Mouse (Mus musculus) right cerebral cortex, postnatal 14 days (tissue): ENCODE data around the gene Hus1.

Source experiments
- DNase-seq: peaks from one replicate; pipeline ENCODE4 v3.0.0; 2022

Gene Hus1

DNA sequence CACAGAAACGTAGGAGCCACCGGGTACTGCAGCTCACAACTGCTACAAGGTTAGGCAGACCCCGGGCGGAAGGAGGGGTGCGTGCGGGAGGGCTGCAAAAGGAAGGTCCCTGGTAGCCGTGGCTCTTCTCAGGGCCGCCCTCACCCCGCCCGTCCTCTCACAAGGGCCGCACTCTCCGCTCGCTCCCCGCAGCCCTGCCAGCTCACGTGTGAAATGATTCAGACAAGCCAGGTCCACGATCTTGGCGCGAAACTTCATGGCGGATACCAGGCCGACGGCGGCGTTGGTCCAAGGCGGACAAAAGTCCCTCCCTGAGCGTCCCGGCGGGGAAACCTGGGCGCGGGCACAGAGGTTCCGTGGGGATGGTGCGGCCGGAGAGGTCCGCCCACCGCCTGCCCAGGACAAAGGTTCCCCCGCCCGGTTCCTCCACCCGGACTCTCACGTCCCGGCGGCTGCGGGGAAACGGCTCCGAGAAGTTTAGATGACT, at the start of gene Hus1:
Gene Hus1, minus strand, starts transcription at position 339 of the 487 bp plus-strand sequence.
- DNase-seq = peak; percentile 77

DNA sequence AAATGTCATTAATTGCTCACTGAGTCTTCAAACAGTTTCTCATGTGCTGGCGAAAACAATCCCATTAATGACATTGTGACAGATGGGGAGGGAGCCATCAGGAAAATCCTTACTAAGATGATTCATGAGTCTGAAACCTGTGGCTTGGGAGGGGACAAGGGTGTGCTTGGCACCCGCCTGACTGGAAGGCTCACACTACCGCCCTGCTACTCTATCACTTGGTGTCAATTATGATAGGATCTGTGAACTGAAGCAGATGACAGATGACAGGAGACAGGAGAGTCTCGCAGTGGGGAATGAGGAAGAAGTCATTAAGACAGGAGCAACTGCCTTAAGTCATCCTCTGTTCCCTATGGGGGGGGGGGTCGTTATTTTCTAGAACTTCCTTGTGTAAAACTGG, 49.5 kb upstream of the Hus1 start:
- no peak for DNase-seq

DNA sequence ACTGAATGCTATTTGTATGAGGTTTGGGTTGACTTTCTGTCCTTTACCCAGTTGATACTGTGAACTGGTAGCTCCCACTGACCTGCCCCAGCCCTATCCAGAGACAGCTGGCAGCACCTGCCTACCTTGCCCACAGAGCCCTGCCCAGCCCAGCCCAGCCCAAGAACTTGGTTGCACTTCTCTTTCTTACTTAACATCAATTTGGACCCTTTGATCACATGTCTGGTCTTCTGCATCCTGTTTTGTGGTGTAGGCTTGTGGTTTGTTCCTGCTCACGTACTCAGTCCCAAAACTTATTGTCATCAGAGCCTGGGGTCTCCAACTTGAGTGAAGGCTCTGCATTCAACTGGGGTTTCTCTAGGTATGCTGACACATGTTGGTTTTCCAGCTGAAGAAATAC, 49.0 kb upstream of the Hus1 start:
- no peak for DNase-seq

DNA sequence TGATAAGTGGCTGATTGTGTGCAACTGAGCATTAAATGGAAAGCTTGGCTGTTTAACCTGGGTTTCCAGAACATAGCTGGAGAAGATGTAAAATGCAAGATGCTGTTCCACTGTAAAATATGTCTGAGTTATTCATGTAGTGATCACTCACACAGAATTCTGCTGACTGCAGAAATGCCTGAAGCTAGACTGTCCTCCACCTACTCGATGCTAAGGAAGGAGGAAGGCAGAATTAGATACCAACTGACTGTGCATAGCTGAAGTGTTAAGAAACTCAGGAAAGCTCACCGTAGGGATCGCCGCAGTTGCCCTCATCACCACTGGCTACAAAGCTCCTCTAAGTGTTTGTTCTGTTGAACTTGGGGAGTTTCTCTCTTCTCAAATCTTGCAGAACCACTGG, 46.7 kb upstream of the Hus1 start:
- DNase-seq = no peak

DNA sequence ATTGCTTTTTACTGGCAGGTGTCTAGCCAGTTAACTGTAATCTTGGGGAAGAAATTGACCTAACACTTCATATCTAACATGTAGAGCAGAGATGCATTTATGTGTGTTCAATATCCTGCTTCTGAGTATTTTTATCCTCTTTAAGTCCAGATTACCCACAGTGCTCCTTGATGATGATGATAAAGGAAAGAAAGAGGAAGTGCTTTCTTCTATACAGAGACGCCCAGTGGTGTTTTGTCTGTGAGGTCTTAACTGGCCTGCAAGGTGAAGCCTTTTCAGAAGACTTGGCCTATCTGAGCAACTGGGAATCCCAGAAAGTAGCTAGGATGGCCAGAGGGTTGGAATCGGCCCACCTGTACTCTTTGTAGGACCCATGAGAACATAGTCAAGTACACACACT, 45.9 kb upstream of the Hus1 start:
- no peak for DNase-seq

DNA sequence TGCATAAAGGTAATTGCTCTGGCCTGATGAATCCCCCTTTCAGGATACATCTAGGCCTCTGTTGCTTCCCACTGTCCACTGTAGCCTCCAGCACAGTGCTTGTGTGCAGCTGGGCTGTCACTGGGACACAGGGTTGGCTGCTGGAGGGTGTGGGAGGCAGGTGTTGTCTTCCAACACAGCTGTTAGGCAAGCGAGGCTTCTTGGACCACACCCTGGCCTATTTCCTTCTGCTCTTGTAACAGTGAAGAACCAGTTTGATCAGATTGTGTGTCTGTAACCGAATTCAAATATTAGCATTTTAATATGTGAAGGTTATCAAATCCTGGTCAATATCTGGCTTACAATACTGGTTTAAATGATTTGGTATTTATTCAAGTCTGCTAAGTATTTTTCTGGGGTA, 40.9 kb upstream of the Hus1 start:
- no peak for DNase-seq

DNA sequence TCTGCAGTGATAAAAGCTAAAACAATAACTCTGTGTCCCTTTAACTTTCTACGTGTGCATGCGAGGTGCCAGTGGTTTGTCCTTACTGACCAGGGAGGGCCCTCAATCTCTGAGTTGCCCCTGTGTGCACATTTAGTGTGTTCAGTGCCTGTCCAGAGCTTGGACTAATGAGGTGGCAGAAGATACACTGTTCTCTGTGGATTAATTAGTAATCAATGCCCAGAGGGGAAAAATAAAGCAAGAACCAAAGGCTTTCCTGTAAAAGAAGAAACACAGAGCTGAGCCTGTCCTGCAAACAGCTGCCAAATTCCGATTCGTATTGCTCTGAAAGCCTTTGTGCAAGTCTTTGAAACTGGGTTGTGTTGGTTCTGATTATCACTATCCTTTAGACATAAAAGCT, 39.2 kb upstream of the Hus1 start:
- DNase-seq = no peak

DNA sequence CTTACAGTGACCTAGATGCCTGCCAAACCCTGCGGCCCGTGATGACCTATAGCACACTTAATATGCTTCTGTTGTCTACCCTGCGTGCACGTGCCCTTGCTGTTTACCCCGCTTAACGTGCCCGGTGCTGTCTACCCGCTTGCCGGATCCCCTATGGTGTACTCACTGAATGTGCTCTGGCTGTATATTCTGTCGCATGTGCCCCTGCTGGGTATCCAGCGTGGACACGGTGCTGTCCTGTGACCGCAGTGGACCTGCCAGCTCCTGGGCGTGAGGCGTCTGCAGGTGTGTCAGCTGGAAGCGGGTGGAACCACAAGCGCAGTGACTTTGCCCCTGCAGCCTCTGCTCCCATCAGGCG, 37.7 kb upstream of the Hus1 start, which contains the start of gene Sun3:
Gene Sun3, minus strand, starts transcription at position 289 of the 358 bp plus-strand sequence.
- peak; percentile 8 for DNase-seq

DNA sequence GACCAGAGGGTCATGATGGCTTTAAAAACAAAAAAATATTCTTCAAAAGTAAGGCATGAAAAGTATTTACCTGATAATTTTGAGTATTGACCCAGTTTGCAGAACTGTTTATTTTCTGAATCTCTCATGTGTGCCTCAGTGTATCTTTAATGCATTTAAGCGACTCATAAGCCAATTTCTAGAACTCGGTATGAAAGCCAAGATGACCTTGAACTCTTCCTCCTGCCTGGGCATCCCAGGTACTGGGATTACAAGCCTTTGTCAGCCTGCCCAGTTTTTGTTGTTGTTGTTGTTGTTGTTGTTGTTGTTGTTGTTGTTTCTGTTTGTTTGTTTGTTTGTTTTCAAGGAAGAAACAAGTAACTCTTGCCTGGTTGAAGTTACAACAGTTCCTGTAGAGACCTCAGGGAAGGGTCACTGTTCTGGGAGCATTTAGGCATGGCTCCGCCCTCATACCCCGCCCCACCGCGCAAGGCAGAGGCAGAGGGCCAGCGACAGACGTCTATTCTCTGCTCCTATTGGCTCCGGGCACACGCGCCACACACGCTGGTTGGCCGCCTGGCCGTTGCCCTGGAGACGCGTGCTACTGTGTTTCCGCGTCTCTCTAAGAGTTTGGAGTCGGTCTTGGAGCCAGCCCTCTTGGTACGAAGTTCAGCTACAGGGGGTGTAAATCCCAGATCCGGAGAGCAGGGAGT, 37.2 kb upstream of the Hus1 start, which contains the start of gene Gm11992:
Gene Gm11992, plus strand, starts transcription at position 584 of the 692 bp plus-strand sequence.
- peak; percentile 82 for DNase-seq

DNA sequence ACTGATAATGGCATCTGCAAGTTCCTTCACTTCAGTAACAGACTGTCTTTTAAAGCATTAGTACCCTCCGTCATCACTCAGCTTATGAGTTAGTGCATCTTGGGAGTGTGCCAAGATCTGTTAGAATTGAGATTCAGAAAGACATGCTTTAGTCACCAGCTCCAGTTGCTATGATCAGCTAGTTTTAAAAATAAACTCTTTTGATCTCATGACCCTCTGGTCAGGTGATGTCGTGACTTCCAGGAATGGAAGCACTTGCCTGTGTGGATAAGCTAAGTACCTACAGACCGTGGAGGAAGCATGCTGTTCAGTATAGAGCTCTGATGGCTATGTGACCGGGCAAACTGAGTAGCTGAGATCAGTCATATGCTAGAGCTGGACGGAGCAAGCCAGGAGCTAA, 36.1 kb upstream of the Hus1 start:
- no peak for DNase-seq

DNA sequence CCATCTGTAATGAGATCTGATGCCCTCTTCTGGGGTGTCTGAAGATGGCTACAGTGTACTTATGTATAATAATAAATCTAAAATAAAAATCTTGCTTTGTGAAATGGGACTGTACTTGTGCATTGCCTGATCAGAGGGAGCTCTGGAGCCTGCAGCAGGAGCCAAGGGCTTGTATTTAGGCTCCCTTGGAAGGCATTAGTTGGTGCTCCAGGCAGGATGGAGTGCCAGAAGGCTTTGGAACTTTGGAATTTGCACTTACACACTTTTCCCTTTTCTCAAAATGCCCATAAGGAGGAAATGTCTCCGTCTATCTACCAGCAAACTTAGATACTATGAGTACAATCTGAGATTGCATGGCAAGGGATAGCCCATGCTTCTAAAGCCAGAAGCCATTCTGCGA, 35.6 kb upstream of the Hus1 start:
- DNase-seq = no peak

DNA sequence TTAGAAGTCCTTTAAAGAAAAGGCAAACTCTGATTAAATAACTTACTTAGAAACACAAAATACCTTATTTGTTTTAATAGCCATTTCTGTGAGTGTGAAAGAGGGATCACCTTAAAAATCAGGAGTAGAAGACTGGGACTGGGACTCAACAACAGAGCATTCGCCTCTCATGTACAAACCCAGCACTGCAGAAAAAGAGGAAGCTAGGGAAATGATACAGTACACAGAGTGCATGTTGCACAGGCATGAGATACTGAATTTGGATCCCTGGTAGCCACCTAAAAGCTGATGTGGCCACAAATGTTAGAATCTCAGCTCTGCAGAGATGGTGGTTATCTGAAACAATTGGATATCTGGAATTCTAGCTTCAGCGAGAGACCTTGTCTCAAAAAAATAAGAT, 20.5 kb upstream of the Hus1 start:
- DNase-seq = no peak

DNA sequence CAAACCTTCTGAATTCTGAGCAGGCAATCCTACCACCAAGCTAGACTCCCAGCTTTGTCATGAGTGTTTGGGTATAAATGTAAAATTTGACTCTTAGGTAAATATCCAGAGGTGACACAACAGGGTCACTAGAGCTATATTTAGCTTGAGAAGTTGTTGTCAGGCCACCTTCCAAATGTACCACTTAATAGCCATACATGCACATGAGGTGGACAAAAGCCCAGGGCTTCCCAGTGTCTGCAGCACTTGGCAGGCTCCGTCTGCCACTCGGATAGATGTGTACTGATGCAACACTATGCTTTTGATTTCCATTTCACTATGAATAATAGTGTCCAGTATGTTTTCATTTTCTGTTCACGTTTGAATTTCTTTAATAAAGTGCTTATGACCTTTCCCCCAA, 14.2 kb upstream of the Hus1 start:
- DNase-seq = no peak

DNA sequence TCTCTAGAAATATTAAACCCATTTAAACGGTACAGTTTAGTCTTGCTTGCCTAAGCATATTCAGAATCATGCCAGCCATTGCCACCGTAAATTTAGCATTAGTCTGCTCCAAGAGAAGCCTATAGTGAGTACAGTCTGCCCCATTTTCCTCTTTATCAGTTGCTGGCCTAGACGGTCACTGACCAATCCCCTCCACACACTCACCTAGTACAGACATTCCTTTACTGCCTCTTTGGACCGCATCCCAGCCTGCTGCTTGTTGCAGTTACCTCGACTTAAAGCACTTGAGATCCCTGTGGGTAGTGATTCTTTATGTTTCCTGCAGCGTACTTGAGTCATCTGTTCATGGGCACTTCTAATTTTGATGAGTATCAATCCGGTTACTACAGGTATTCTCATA, 13.8 kb upstream of the Hus1 start:
- DNase-seq = no peak

DNA sequence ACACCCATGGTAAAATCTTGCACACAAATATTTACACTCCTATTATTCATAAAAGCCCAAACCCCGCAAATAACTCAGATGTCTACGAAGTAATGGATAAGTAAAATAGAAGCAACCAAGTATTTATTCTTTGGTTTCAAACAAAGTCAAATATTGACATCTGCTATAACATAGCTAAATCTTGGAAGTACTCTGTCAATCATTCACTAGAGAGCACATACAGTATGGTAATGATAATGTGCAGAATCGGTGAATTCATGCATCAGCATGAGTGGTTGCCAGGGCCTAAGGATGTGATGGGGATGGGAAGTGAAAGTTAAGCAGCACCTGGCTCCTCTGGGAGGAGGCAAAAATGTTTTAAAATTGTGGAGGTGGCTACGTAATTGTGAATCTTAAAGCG, 9.2 kb upstream of the Hus1 start:
- no peak for DNase-seq

DNA sequence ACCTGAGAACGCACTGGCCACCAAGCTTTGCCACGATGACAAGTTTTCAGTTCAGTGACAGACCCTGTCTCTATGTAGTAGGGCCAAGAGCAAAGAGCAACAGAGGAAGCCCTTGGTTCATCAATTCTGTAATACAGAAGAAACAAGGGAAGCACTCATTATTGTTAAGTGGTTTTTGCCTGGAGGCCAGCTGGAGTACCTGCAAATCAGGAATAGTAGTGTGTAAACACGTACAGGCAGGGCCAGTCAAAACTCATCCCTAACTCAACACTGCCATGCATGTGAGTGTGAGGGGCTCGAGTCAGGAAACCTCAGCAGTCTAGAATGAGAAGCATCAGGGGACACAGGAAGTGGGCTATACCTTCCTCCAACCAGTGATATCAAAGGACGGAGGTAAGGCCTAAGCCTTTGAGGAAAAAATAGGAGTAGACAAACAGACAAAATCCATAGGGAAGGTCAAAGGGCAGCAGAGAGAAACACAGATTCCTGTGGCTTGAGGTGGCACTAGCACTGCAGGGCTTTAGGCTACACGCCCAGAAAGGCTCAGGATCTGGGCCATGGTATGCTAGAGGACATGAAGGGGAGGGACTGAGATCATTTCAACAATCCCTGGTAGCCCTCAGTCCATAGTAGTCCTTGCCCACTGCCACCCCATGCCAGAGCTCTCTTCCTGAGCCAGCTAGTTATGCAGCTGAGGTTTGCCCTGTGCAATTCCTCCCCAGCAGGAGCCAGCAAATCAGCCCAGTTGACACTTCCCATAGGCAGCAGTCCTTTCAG, 7.7 kb upstream of the Hus1 start:
- DNase-seq = no peak

DNA sequence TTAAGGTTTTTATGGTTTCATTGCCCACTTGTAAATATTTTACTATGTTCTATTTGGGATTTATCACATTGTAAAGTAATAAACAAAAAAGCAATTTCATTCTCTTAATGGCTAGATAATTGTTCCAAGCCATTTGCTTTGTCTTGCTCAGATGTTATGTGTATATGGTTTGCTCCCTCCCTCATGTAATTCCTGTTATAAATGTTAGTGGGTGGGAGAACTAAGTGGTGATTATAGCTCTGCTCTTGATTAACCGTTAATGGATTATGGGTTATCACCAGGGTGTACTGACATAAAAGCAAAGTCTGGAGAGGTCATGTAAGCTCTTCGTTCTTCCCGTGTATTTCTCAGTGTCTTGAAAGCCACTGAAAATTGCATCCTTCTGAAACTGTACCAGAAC, 3.7 kb upstream of the Hus1 start:
- DNase-seq = no peak

DNA sequence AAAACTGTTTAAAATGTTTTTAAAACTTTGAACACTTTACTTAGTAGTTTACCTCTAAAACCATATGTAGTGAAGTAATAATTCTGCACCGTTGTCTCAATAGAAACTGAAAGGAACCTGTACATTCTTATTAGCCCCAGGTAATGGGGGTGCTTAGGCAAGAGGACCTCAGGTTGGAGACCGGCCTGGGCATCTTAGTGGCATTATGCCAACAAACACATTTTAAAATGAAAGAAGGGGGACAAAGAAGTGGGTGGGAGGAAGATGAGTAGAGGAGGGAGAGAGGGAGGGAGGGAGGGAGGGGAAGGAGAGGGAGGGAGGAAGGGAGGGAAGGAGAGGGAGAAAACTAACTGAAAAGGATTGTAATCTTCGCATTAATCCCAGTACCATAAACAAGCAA, 357 bp upstream of the Hus1 start:
- no peak for DNase-seq

DNA sequence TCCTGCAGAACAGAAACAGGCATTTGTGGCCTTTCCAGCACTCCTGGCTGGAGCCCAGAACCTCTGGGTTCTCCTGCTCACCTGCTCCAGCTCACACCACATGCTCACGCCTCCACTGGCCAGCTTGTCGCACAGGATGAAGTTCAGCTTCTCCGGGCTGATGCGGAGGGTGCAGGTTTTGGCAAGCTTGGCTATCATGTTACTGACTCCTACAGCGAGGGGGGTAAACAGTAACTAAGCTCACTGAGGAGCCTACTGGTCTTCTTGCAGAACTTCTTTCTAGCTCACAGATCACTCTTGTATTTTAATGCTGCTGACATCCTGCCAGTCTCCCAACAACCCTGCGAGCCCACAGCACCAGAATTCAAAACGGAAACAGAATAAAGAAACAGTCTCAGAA, 575 bp downstream of the Hus1 start:
- no peak for DNase-seq

DNA sequence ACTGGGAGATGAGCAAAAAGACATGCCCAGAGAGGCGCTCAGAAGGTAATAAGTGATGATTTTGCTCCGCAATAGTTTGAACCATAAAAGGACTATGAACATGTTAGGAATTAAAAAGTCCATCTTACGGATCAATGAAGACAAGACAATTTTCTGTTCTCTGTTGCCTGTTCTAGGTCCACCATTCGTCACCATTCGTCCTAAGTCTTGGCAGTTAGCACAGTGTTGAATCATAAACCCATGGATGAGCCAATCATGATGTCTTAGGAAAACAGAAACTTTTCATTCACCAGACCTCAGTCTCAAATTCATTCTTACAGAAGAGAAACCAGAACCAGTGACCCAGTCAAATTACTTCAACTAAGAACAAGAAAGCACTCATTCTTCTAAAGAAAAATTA, 2.2 kb downstream of the Hus1 start:
- no peak for DNase-seq

DNA sequence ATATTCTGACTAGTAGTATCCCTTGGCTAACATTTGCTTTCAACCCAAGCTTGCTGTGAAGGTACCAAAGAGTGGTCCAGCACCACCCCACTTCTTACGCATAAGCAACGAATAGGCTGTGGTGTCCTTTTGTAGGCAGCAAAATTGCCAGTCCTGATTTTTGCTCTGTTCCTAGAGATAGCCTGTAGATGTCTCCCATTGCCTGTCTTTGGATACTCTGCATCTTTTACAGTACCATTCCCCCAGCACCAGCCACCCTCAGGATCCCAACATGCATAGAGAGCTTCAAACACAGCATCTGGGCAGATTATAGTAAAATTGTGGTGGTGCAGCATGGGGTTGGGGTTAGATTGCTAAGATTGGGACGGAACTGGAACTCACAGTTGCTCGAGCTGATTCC, 22.9 kb downstream of the Hus1 start:
- no peak for DNase-seq

DNA sequence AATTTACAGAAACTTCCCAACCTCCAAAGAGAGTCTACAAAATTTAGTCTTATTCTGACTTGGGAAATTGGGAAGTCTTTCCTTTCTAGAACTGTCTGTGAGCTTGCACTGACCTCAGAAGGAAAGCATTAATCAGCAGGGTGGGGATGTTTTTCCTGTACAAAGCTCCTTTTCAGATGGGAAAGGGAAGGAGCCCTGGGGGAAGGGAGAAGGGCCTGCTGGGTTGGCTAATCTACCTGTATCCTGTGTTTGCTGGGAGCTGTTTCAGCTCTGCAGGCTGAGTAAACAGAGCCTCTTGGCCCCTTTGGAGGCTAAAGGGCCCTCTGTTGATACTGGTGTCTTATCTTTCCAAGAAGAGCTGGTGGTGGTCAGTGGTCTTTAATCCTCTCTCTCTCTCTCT, 24.9 kb downstream of the Hus1 start:
- no peak for DNase-seq

DNA sequence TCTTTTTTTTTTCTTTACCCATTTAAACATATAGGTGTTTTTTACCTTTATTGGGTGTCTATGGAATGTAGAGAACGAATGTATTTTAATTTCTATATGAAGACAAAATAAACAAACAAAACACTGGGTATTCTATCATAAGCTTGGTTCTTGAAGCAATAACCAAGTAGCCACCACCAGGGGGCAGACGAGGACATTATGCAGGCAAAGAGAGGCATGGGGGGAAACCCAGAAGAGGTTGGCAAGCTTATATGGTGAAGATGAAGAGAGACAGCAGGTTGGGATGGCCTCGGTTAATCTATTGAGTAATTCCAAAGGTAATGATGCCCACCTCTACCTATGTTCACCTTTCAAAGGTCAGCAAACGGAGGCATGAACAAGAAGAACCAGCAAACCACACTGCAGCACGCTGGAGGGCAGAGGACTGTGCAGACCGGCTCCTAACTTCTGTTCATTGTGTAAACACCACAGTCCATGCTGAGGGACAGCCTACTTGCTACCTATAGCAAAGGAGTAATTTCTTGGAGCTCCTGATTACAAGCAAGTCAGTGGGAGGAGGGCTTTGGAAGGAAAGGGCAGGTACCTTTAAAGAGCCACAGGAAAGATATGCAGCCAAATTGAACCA, 27.6 kb downstream of the Hus1 start:
- peak; percentile 85 for DNase-seq

DNA sequence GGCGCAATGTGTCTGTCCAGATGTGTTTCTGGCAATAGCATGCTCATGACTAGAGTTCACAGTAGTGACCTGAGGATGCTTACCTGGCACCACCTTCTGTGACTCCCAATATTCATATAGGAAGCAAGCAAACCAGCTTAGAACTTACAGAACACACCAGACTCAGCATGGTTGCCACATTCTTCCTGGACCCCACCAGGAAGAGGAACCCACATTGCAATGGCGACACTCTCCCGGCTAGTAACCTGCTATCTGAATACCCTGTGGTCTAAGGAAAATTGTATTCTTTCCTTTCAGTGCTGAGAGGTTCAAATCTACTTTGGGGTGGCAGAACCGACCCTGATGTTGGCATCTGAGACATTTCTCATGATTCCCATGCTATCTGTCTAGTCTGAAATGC, 32.8 kb downstream of the Hus1 start:
- no peak for DNase-seq
